20 mouse cellular contexts compared by ENCODE assay signal in the genomic region with DNA sequence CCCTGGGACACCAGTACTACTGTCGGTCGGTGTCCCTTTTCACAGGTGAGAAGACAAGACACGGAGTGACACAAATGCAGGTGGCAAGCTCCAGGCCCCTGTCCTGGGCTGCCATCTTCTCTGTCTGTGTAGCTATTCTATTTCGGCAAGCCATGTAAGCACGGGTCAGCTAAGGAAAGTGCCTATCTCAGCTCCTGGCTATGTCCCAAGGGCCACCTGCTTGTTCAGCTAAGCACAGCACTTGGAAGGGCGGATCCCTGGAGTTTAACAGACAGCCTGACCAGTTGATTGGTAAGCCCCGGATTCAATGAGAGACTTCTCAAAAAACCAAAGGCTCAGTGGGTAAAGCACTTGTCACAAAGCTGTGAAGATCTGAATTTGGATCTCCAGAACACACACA.
DNase-seq lines count a peak whose midpoint lies in the region; ATAC-seq and TF ChIP-seq lines count a peak whose summit lies in the region.
"Had no signal": no experiment of that assay in that cellular context is flagged by ENCODE, and none has a peak within 500 bp of the region (broad histone marks: within the 10 kb centered on the region; RNA-seq: fewer than 3 reads in every experiment).

No protein-coding gene starts in this region.

- ATAC-seq in heart, postnatal 0 days (ENCODE audit: insufficient read depth, low read depth), result peak; percentile 59; the same call in 1 of the 2 replicates
- ATAC-seq in forebrain, embryonic 15.5 days (replicated peaks), result no peak
- ATAC-seq: CD4-positive, CD25-positive, alpha-beta regulatory T cell, adult 4 months; hindbrain, postnatal 0 days; intestine, postnatal 0 days; lung, postnatal 0 days; Patski had no signal

- no peaks in the 10 kb centered on the region for H3K9me3 ChIP-seq in heart, postnatal 0 days (replicated peaks; ENCODE audit: control insufficient read depth, low read length)
- no peaks in the 10 kb centered on the region for H3K9me3 ChIP-seq in forebrain, embryonic 15.5 days
- H3K9me3 ChIP-seq: forebrain, embryonic 12.5 days; hindbrain, embryonic 10.5 days; liver, embryonic 15.5 days; midbrain, embryonic 12.5 days; neural tube, embryonic 13.5 days had no signal

- H3K4me1 ChIP-seq in heart, postnatal 0 days (ENCODE audit: control insufficient read depth, insufficient read depth), result peaks cover 9% of the 10 kb centered on the region
- H3K4me1 ChIP-seq in bone marrow, adult 2 months (ENCODE audit: control insufficient read depth, insufficient read depth, low read length), result peaks cover 5% of the 10 kb centered on the region; the same call in 1 of the 2 replicates
- peaks cover 19% of the 10 kb centered on the region for H3K4me1 ChIP-seq in forebrain, embryonic 15.5 days

- no peak for TF ChIP-seq EP300 in heart, postnatal 0 days (IDR thresholded peaks at IDR 0.05; ENCODE audit: low read depth)

- H3K36me3 ChIP-seq in heart, postnatal 0 days (replicated peaks; ENCODE audit: control insufficient read depth, insufficient read depth, low read length), result no peaks in the 10 kb centered on the region
- no peaks in the 10 kb centered on the region for H3K36me3 ChIP-seq in forebrain, embryonic 15.5 days
- H3K36me3 ChIP-seq: forebrain, embryonic 12.5 days; hindbrain, embryonic 10.5 days; liver, embryonic 15.5 days; midbrain, embryonic 12.5 days; neural tube, embryonic 13.5 days had no signal

- H3K9ac ChIP-seq in heart, postnatal 0 days (replicated peaks; ENCODE audit: low read depth, low read length), result no peak overlapping the region
- no peak overlapping the region for H3K9ac ChIP-seq in forebrain, embryonic 15.5 days (replicated peaks)
- H3K9ac ChIP-seq: forebrain, embryonic 12.5 days; liver, embryonic 15.5 days; midbrain, embryonic 12.5 days had no signal

- peaks cover 14% of the 10 kb centered on the region for H3K27me3 ChIP-seq in heart, postnatal 0 days (ENCODE audit: control insufficient read depth, insufficient read depth, low read length)
- peaks cover 8% of the 10 kb centered on the region; the same call in 1 of the 2 replicates for H3K27me3 ChIP-seq in forebrain, embryonic 15.5 days
- H3K27me3 ChIP-seq: Patski had no signal

- intact Hi-C loops in heart, postnatal 36 days (cut with DNase I), result no loop called here

- no peak overlapping the region for H3K4me3 ChIP-seq in heart, postnatal 0 days (ENCODE audit: low read depth, low read length)
- no peak overlapping the region for H3K4me3 ChIP-seq in bone marrow, adult 2 months (replicated peaks; ENCODE audit: control insufficient read depth, low read depth, low read length)
- no peak overlapping the region for H3K4me3 ChIP-seq in forebrain, embryonic 15.5 days
- H3K4me3 ChIP-seq: forebrain, embryonic 12.5 days; hindbrain, embryonic 10.5 days; liver, embryonic 15.5 days; midbrain, embryonic 12.5 days; neural tube, embryonic 13.5 days had no signal

- H3K4me2 ChIP-seq in heart, postnatal 0 days (ENCODE audit: low read depth, low read length), result no peak overlapping the region
- H3K4me2 ChIP-seq in forebrain, embryonic 15.5 days (replicated peaks), result no peak overlapping the region
- H3K4me2 ChIP-seq: forebrain, embryonic 12.5 days; liver, embryonic 15.5 days; midbrain, embryonic 12.5 days; neural tube, embryonic 13.5 days had no signal

- 59% methylated on average over 7 of the region's 7 CpGs for WGBS in heart, postnatal 0 days
- WGBS in bone marrow, adult 2 months, result 81% methylated on average over 7 of the region's 7 CpGs
- 78% methylated on average over 7 of the region's 7 CpGs for WGBS in forebrain, embryonic 15.5 days

- DNase-seq in gastrocnemius, adult 18-20 months (ENCODE audit: low spot score), result peak; percentile 72
- DNase-seq in gastrocnemius, postnatal 4 days (ENCODE audit: low spot score in 2 of 2), result no peak
- no peak for DNase-seq in heart, postnatal 0 days (ENCODE audit: low spot score)
- DNase-seq in heart, postnatal 36 days, result no peak
- DNase-seq in kidney, postnatal 25 days, result peak; percentile 68 to 72
- no peak for DNase-seq in urinary bladder, postnatal 14 days (ENCODE audit: low spot score)
- DNase-seq: adrenal gland, adult 8-10 months; cerebellum, adult 9-11 months had no signal

- TF ChIP-seq POLR2A in bone marrow, adult 2 months (IDR thresholded peaks at IDR 0.05; ENCODE audit: borderline replicate concordance, control insufficient read depth, low read depth, low read length), result no peak

- TF ChIP-seq CTCF in heart, postnatal 0 days (IDR thresholded peaks at IDR 0.05; ENCODE audit: low read depth), result no peak
- TF ChIP-seq CTCF in bone marrow, adult 2 months (IDR thresholded peaks at IDR 0.05; ENCODE audit: control insufficient read depth, insufficient read depth, low read length), result no peak

- no peak overlapping the region for H3K27ac ChIP-seq in heart, postnatal 0 days (ENCODE audit: low read depth)
- peak overlapping the region; percentile 91 for H3K27ac ChIP-seq in bone marrow, adult 2 months (ENCODE audit: control insufficient read depth, insufficient read depth, low read depth, low read length, poor library complexity)
- no peak overlapping the region for H3K27ac ChIP-seq in forebrain, embryonic 15.5 days (replicated peaks)
- H3K27ac ChIP-seq: forebrain, embryonic 12.5 days; hindbrain, embryonic 10.5 days; hindbrain, postnatal 0 days; liver, embryonic 15.5 days; midbrain, embryonic 12.5 days had no signal

Comparison
In these comparisons a context has a peak if more than half of its experiments do, and no peak if none do; other contexts are left out.
1. DNase-seq: peak in gastrocnemius, adult 18-20 months (single experiment) and kidney, postnatal 25 days (2 of 2); none in gastrocnemius, postnatal 4 days (0 of 2), heart, postnatal 0 days (single experiment), heart, postnatal 36 days (0 of 2) and urinary bladder, postnatal 14 days (single experiment).